Mouse (Mus musculus): ENCODE measurements at regions not wholly inside any gene's neighbourhood (a gene's known extent, or its start where the extent isn't known, plus 50 kb on each side); places are given as distances from the start of the nearest gene placed in this dataset.

DNA sequence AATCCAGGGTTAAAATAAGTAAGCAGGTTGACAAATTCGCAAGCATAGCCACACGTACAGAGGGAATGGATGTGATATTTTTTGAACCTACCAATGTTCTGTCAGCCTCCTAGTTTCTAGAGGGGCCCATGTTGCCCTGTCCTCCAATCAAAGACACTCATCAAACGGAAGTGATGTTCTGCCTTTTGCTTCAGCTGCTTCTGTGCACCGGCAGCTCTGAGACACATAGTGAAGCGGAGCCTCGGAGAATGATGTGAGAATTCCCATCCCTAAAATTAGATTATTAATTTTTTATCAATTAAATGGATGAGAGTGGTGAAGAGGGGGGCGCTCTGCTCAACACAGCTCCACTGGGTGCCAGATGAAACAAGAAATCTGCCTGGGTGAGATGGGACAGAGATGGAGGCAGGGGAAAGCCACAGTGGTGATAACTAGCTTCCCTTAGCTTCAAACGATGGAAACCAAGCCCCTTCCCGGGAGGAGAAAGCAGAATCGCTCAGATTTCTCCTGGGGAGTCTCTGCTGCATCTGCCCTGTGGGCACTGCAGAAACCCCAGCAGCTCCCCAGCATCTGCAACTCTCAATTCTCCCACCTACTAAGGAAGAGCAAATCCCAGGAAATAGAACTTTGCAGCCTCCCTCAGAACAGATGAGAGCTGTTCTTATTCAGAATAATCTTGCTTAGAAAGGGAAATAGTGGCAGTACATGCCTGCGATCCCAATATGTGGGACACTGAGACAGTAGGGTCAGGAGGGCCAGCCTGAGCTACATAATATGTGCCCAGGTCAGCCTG lies 391.7 kb upstream of the Clint1 start:
- no peak for ATAC-seq (replicated peaks in 1 of 2; ENCODE audit: insufficient read depth in 1 of 2, low FRiP score in 2 of 2, low TSS enrichment in 1 of 2, low read depth in 1 of 2, poor library complexity in 2 of 2, severe bottlenecking in 2 of 2)

DNA sequence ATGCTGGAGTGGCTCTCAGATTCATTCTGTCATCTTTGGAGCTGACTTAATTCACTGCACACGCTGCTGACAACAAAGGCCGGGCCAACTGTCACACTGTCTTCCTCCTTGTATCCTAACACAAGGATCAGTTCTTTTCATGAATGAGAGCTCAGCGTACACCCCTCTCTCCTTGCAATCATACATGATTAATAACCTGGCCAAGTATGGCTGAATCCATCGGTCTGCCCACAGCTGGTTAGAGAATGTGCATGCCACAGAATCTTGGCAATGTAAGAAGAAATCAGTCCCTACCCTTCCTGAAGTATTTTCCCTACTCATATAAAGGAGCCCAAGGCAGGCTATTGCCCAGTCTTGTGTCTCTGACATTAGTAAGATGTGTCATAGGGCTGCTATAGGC lies 387.4 kb upstream of the Clint1 start:
- no peak for ATAC-seq (replicated peaks in 1 of 2; ENCODE audit: insufficient read depth in 1 of 2, low FRiP score in 2 of 2, low TSS enrichment in 1 of 2, low read depth in 1 of 2, poor library complexity in 2 of 2, severe bottlenecking in 2 of 2)

DNA sequence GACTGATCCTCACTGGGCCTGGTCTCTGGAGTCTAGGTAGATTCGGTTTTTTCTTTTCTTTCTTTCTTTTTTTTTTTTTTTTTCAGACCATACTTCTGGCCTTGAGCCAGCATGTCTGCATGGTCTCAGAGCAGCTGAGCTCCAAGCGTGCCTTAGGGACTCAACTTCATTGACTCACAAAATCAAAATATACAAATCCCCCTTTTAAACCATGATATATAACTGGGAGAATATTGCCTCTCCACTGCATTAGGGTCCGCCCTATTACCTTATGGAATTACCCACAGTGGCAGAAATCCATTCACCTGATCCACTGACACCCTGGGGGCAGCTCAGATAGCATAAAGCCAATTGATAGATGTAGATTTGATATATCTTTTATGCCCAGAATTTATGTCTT lies 385.5 kb upstream of the Clint1 start:
- no peak for ATAC-seq (replicated peaks in 1 of 2; ENCODE audit: insufficient read depth in 1 of 2, low FRiP score in 2 of 2, low TSS enrichment in 1 of 2, low read depth in 1 of 2, poor library complexity in 2 of 2, severe bottlenecking in 2 of 2)

DNA sequence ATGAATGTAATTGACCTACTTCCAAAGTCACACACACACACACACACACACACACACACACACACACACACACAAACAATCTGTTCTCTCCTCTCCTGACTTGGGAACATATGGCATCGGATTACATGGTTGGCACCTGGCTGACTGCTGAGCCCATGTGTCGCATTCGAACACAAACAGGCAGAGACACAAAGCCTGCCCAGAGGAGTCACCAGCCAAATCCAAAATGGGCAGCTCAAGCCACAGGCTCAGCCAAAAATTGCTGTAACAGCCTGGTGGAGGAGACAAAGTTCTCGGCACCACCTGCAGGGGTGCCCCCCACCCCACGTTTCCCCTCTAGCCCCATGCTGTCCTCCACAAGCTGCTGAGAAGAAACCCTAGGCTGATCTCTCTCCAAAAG lies 379.7 kb upstream of the Clint1 start:
- ATAC-seq (replicated peaks in 1 of 2; ENCODE audit: insufficient read depth in 1 of 2, low FRiP score in 2 of 2, low TSS enrichment in 1 of 2, low read depth in 1 of 2, poor library complexity in 2 of 2, severe bottlenecking in 2 of 2) = no peak

DNA sequence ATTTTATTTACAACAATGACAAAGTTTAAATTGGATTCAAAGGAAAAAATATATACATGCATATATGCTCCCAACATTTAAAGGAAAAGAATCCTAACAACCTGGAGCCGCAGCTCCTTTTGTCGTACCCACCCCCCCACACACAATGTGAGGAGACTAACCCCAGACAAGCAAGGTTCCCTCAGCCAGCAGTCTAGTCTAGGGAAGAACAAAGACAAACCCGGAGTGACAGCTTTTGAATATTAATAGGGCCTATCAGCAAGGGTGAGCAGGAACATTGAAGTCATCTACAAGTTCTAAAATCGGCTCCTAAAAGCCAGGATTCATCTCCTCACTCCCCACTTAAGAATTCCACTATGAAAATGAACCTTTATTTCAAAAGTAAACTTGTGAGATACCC lies 374.9 kb upstream of the Clint1 start:
- ATAC-seq (replicated peaks in 1 of 2; ENCODE audit: insufficient read depth in 1 of 2, low FRiP score in 2 of 2, low TSS enrichment in 1 of 2, low read depth in 1 of 2, poor library complexity in 2 of 2, severe bottlenecking in 2 of 2) = no peak

DNA sequence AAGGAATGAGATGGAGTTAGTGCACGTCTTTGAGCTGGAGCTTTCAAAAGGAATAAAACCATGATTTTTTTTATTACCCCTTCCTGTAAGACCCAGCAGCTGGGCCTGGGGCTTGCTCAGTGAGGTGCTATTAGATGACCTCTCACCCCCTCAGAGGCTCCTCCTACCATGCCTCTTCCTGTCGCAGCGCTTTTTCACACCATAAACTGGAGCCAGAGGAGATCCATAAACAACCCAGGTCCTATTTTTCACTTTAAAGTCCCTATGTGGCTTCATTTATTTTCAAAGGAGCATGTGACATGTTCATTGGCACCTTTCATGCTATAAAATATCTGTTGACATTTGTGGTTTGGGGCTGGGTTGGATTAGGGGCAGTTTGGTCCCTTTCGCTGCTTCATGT lies 365.9 kb upstream of the Clint1 start:
- no peak for ATAC-seq (replicated peaks in 1 of 2; ENCODE audit: insufficient read depth in 1 of 2, low FRiP score in 2 of 2, low TSS enrichment in 1 of 2, low read depth in 1 of 2, poor library complexity in 2 of 2, severe bottlenecking in 2 of 2)

DNA sequence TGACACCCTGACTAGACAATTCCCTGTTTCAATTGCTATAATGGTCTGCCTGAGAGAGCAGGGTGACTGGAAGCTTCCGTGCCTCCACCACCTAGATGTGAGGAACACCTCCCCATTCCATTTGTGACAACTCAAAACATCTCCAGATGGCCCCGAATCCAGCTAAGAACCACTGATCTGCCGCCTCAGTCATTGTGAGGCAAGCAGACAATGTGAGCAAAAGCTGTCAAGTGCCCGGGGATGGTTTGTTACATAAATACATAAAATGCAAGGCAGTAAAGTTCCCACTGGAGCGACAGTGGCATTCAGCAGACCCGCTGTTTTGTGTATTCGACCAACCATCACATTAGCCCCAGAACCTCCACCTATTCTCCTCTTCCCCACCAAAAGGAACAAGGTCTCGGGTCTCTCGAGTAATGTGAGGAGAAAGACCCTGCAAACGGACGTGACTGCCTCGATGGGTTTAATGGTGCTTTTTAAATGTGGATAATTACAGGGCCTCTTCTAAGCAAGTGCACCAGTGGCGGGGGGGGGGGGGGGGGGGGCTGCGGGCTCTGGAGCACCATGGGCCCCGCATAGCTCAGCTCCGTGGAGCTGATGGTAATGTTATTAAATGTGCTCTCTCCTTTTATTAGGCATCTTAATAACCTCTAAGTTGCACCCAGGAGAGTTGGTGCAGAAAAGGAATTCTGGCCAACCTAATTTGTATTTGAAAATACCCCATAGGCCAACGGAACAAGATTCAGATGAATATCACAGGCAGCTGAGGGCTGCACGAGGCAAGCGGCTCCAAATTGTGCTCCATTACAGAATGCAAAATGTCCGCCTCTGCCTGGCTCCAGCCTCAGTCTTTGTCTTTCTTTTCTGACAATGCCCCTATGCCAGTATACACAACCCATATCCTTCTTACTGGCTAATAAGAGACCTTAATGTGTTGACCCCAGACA lies 360.6 kb upstream of the Clint1 start:
- no peak for ATAC-seq (replicated peaks in 1 of 2; ENCODE audit: insufficient read depth in 1 of 2, low FRiP score in 2 of 2, low TSS enrichment in 1 of 2, low read depth in 1 of 2, poor library complexity in 2 of 2, severe bottlenecking in 2 of 2)

DNA sequence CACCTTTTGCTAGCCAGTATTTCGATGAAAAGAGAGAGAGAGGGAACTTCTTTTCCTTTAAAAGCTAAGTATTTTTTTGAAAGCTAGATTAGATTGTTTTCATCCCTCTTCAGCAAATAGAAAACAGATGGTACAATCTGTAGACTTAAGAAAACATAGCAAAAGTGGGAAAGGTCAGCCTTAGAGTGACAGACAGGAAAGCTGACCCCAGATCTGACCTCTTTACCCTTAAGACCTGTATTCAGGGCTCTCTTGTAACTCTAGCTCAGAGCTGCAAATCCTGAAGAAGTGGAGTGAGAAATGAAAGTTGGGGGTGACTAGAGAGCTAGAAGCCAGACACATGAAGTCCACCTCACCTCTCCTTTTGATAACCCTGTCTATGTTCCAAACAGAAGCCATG lies 356.6 kb upstream of the Clint1 start:
- no peak for ATAC-seq (replicated peaks in 1 of 2; ENCODE audit: insufficient read depth in 1 of 2, low FRiP score in 2 of 2, low TSS enrichment in 1 of 2, low read depth in 1 of 2, poor library complexity in 2 of 2, severe bottlenecking in 2 of 2)

DNA sequence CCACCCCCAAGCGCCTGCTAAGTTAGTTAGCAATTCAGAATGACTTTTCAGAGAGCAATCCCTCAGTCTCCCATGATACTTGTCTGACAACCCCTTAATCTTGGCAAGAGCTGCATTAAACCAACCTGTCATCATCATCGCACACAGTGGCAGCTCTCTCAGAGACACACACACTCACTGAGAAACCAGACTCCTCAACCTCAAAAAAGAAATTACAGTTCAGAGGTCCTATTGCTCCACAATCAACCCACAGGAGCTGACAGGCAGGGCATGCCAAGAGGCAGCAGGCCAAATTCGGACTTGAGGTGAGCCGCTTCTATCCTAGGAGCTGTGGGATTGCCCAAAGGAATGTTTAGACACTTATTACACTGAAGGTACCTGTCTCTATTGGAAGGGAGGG lies 343.3 kb upstream of the Clint1 start:
- no peak for ATAC-seq (replicated peaks in 1 of 2; ENCODE audit: insufficient read depth in 1 of 2, low FRiP score in 2 of 2, low TSS enrichment in 1 of 2, low read depth in 1 of 2, poor library complexity in 2 of 2, severe bottlenecking in 2 of 2)

DNA sequence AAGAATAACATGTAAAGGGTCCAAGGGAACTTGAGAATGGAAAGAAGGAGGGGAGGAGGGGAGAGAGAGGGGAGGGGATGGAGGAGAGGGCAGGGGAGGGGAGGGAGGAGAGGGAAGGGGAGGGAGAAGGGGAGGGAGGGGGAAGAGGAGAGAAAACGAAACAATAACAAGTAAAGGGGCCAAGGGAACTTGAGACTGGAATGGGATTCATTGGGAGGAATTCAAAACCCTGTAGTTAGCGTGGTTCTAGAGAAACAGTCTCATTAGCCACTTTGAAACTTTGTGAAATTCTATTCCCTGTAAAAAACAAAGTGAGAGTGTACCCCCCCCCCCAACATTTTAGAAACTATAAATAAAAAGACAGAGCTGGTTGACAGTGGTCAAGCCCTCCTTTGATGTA lies 342.6 kb upstream of the Clint1 start:
- ATAC-seq (replicated peaks in 1 of 2; ENCODE audit: insufficient read depth in 1 of 2, low FRiP score in 2 of 2, low TSS enrichment in 1 of 2, low read depth in 1 of 2, poor library complexity in 2 of 2, severe bottlenecking in 2 of 2) = no peak

DNA sequence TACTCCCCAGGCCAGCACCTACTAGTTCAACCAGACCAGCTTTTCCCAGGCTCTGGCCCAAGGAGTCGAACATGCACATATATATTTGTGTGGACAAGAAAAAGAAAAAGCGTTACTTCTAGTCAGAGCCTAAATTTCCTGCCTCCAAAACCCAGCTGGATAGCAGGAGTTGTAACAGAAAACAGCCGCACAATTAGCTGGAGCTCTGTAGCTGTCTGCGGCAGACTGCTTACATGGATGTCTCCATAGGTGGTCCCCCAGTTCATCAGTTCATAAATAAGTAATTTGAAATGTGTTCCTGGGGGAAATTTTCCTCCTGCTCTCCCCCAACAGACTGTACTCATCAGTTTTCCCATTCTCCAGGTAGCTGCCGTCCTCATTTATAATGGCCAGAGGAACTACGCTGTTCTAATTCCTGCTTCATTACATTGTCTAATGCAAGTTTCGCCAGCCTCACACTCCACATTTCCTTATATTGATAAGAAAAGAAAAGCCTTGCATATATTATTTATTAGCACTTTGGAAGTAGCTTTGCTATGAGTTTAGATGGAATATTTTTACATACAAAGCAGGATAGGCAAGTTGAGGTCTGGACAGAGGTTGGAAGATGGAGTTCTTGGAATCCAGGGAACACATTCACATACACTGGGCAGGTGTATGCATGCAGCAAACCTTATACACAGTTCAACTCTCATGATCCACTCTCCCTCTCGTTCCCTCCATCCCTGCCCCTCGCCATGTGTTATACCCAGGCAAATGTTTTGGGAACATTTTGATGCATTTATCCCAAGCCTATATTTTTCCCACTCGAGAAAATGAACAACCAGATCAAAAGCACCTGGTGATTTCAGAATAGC lies 337.2 kb upstream of the Clint1 start:
- no peak for ATAC-seq (replicated peaks in 1 of 2; ENCODE audit: insufficient read depth in 1 of 2, low FRiP score in 2 of 2, low TSS enrichment in 1 of 2, low read depth in 1 of 2, poor library complexity in 2 of 2, severe bottlenecking in 2 of 2)

DNA sequence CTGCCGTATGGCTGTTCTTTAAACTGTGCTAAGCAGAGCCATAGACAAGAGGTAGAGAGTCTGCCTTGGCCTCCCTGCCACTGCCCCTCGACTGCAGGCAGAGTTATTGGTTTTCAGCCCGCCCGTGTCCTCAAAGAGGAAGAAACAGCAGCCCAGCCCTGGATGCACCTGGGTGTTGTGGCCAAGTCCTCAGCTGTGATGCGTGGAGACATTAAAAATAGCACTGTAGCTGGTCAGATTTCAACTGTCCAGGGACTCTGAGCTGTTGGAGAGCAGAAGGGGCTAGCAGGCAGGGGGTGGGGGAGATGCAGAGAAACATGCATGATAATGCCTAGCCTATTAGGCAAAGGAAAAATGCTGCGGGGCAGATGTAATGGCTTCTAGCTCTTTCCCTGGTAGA lies 327.1 kb upstream of the Clint1 start:
- no peak for ATAC-seq (replicated peaks in 1 of 2; ENCODE audit: insufficient read depth in 1 of 2, low FRiP score in 2 of 2, low TSS enrichment in 1 of 2, low read depth in 1 of 2, poor library complexity in 2 of 2, severe bottlenecking in 2 of 2)

DNA sequence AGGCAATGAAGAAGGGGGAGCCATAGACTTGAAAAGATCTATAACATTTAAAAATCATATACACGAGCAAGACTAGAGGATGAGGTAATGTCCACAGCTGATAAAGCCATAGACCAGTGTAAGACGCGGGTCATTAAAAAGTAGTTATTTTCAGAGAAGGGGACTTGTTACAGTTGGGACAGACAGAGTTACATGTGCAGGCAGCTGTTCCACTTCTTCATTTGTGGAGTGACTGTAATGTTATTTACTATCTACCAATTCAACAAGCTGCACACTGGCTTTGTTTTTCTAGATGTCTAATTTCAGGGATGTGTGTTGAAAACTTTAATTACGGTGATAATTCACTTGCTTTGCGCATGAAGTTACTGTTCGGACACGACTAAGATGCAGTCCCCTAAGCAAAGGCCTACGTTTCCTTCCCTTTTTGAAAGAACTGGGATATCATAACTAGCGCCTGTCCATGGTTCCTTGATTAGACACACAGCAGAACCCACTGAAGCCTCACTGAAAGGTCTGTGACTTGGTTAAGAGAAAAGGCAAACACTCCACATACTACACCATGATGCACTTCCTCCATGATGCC lies 320.7 kb upstream of the Clint1 start:
- ATAC-seq (replicated peaks in 1 of 2; ENCODE audit: insufficient read depth in 1 of 2, low FRiP score in 2 of 2, low TSS enrichment in 1 of 2, low read depth in 1 of 2, poor library complexity in 2 of 2, severe bottlenecking in 2 of 2) = no peak

DNA sequence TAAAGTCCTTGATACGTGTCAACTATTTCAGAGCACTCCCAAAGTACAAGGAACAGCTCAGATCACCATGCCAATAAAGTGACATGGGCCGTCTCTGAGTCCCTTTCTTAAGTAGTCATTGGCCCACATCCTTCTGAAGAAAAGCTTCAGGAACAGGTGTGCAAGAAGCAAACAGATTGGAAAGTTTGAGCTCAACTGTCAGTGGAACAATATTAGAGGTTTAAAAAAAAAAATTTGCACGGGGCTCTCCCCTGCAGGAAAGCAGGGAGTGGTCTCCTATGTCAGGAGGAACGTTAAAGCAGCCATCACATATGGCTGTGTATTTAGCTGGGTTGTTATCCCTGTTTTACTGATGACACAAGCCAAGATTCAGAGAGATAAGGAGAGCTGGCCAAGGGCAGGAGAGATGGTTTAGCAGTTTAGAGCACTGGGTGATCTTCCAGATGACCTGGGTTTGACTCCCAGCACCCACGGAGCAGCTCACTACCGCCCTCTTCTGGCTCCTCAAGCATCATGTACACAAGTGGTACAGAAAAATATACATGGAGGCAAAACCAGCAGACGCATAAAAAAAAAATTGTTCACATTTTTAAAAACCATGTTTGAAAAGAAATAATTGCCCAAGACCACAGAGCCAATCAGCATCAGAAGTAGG lies 318.3 kb upstream of the Clint1 start:
- no peak for ATAC-seq (replicated peaks in 1 of 2; ENCODE audit: insufficient read depth in 1 of 2, low FRiP score in 2 of 2, low TSS enrichment in 1 of 2, low read depth in 1 of 2, poor library complexity in 2 of 2, severe bottlenecking in 2 of 2)

DNA sequence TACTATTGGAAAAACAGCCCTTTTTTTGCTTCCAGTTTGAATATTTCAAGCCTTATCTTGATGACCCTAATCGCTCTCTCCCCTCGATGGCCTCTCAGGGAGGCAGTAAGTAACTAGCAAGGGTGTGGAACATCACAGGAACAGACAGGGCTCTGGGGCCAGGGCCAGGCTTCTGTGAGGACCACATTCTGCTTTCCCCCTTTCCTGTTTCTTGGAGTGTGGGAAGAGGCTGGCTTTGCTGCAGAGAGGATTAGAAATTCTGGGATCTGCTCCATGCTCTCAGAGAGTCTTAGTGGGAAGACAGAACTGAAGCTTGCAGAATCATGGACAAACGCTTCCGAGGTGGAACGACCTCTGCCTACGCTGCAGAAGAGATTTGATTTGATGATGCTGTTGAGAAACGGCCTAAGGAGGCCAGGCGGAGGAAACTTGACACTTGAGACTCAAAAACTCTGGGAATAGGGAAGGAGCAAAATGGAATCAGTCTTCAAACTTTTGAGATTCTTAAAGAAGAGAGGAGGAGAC lies 316.3 kb upstream of the Clint1 start:
- ATAC-seq (replicated peaks in 1 of 2; ENCODE audit: insufficient read depth in 1 of 2, low FRiP score in 2 of 2, low TSS enrichment in 1 of 2, low read depth in 1 of 2, poor library complexity in 2 of 2, severe bottlenecking in 2 of 2) = no peak

DNA sequence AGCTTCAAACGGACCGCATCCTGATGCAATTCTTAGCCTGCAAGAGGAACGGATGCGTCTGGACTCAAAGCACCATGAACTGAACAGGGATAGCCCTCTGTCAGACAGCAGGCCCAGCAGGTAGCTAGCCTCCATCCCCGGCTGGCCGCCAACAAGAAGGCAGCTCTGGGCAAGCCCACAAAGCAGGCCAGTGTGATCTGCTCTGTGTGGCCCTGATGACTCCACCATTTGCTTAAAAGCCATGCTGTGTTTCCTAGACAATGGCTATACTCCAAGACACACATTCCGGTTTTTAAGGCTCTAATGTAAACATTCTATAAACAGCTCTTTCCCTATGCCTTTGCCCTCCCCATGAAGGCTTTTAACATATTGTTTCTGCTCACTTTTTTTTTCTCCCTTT lies 313.8 kb upstream of the Clint1 start:
- no peak for ATAC-seq (replicated peaks in 1 of 2; ENCODE audit: insufficient read depth in 1 of 2, low FRiP score in 2 of 2, low TSS enrichment in 1 of 2, low read depth in 1 of 2, poor library complexity in 2 of 2, severe bottlenecking in 2 of 2)

DNA sequence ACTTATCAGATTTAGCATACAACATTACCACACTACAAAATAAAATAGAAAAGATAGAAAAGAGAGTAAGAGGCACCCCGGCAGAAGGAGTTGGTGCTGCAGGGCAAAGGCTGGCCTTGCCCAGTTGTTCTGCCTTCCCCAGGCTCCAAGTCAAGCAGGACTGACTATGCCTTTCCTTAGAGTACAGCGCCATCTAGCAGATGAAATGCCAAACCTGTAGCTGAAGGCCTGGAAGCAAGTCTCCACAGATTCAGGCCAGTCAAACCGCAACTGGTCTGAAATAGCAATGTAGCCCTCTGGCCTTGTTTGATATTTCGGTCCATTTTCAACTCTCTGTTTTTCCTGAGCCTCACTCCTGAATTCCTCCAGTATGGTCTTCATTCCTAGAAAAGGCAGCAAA lies 312.4 kb upstream of the Clint1 start:
- no peak for ATAC-seq (replicated peaks in 1 of 2; ENCODE audit: insufficient read depth in 1 of 2, low FRiP score in 2 of 2, low TSS enrichment in 1 of 2, low read depth in 1 of 2, poor library complexity in 2 of 2, severe bottlenecking in 2 of 2)

All from hematopoietic stem cell, adult 5-6 weeks (primary cell).